Comparison of ENCODE assay signal across 20 mouse cellular contexts in the genomic region with DNA sequence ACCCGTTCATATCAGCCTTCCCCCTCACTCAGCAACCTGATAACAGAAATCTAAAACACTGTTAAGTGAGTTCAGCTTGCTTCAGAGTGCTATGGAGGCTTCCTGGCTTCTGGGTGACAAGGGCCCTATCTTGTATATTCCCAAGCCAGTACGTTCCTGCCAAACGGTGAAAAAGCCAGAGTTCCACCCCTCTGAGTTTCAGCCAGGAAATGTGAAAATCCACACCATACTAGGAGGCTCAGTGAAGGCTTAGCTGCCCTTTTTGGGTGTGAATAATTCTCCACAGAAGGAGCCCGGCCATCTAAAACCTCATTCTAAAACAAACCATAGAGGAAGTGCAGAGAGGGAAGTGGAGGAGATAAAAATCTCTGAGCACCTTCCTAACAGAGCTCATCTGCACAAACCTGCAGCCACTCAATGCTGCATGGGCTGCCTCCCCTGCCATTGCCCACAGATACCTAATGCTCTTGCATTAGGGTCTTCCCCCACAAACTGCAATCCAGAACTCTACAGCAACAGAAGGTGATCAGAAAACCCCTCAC. TPM values are rescaled to one million over a fixed set of nuclear protein-coding genes. Genes with fewer than 3 reads are reported as not detected.
DNase-seq lines count a peak whose midpoint lies in the region; ATAC-seq and TF ChIP-seq lines count a peak whose summit lies in the region.
"Had no signal": no experiment of that assay in that cellular context is flagged by ENCODE, and none has a peak within 500 bp of the region (broad histone marks: within the 10 kb centered on the region; RNA-seq: fewer than 3 reads in every experiment).

No protein-coding gene starts in this region.

- no peak overlapping the region for H3K4me3 ChIP-seq in thymus, adult 2 months (ENCODE audit: control insufficient read depth, insufficient read depth, low read length)
- H3K4me3 ChIP-seq: forebrain, embryonic 15.5 days; gastrocnemius, adult 2 months; heart, embryonic 15.5 days; limb, embryonic 10.5 days; liver, embryonic 13.5 days; neural tube, embryonic 12.5 days had no signal

- intact Hi-C loops in heart, postnatal 36 days (cut with DNase I), result no loop called here
- intact Hi-C loops in left cerebral cortex, postnatal 25 days (cut with DNase I), result no loop called here

- no peak for TF ChIP-seq CTCF in thymus, adult 2 months (IDR thresholded peaks at IDR 0.05; ENCODE audit: borderline replicate concordance, control insufficient read depth, extremely low read depth, insufficient read depth, low read length, poor library complexity)

- H3K4me1 ChIP-seq in thymus, adult 2 months (replicated peaks; ENCODE audit: control insufficient read depth, insufficient read depth, low read length), result peaks cover 27% of the 10 kb centered on the region
- H3K4me1 ChIP-seq: forebrain, embryonic 15.5 days; limb, embryonic 10.5 days; neural tube, embryonic 12.5 days had no signal

- no peaks in the 10 kb centered on the region for H3K27me3 ChIP-seq in thymus, adult 2 months (ENCODE audit: control insufficient read depth, insufficient read depth, low read length)
- H3K27me3 ChIP-seq: forebrain, embryonic 15.5 days; heart, embryonic 15.5 days; liver, embryonic 13.5 days; neural tube, embryonic 12.5 days had no signal

- WGBS in thymus, adult 2 months, result 5% methylated on average over 4 of the region's 4 CpGs

- peak; percentile 25 for DNase-seq in heart, adult 8-10 months (ENCODE audit: low spot score)
- no peak for DNase-seq in heart, postnatal 36 days
- no peak for DNase-seq in thymus, adult 2 months
- DNase-seq in thymus, postnatal 10 days (ENCODE audit: low spot score in 2 of 2), result no peak
- no peak for DNase-seq in left cerebral cortex, postnatal 25 days (ENCODE audit: low spot score in 2 of 2)
- no peak for DNase-seq in adrenal gland, adult 2 months
- no peak for DNase-seq in kidney, adult 18-20 months
- DNase-seq: B cell, adult 2 months; cerebellum, adult 2 months; gastrocnemius, adult 2 months; kidney, adult 11 months; kidney, postnatal 36 days; liver, embryonic 13.5 days; lung, postnatal 4 days had no signal

- TF ChIP-seq POLR2A in thymus, adult 2 months (IDR thresholded peaks at IDR 0.05; ENCODE audit: control insufficient read depth, extremely low read depth, insufficient read depth, low read length, poor library complexity), result no peak

- H3K36me3 ChIP-seq in thymus, adult 2 months (ENCODE audit: control insufficient read depth, insufficient read depth, low read length), result no peaks in the 10 kb centered on the region
- H3K36me3 ChIP-seq: forebrain, embryonic 15.5 days; limb, embryonic 10.5 days; neural tube, embryonic 12.5 days had no signal

- ATAC-seq in granulocyte monocyte progenitor cell, adult 5-6 weeks (replicated peaks; ENCODE audit: poor library complexity, severe bottlenecking), result peak; percentile 67
- ATAC-seq: forebrain, embryonic 15.5 days; midbrain, embryonic 16.5 days had no signal

- peak overlapping the region; percentile 84 for H3K27ac ChIP-seq in thymus, adult 2 months (ENCODE audit: control insufficient read depth, insufficient read depth, low read length)
- H3K27ac ChIP-seq: forebrain, embryonic 15.5 days; gastrocnemius, adult 2 months; heart, embryonic 15.5 days; limb, embryonic 10.5 days; liver, embryonic 13.5 days; neural tube, embryonic 12.5 days had no signal

RNA-seq across cellular contexts. Expression of a gene that starts 49.5 kb away (rescaled TPM):
- total RNA-seq in heart, adult 8-10 months (2022), result 1 to 10 TPM; 5.6 to 9.5 (median 6.8) TPM
- total RNA-seq in heart, postnatal 36 days (2021), result 10 to 100 TPM; 10.2 to 11.3 TPM
- 17.8 and 19.3 TPM in 2 replicates for polyA plus RNA-seq in thymus, adult 2 months (2012; rRNA removed)
- 119 and 145 TPM in 2 replicates for total RNA-seq in granulocyte monocyte progenitor cell, adult 5-6 weeks (2014; fragmentation: Nextera tagmentation)
- total RNA-seq in granulocyte monocyte progenitor cell, adult 5-6 weeks (2017), result 130 and 135 TPM in 2 replicates
- 1 to 10 TPM; 4.1 to 5.2 TPM for total RNA-seq in left cerebral cortex, postnatal 25 days (2021)
- 10 to 100 TPM; 53.7 to 60.7 TPM for total RNA-seq in adrenal gland, adult 2 months (2021)
- 9.5 and 12.8 TPM in 2 replicates for polyA plus RNA-seq in adrenal gland, adult 2 months (2012; rRNA removed)

Comparison
In these comparisons a context has a peak if more than half of its experiments do, and no peak if none do; other contexts are left out.
1. RNA of a gene that starts 49.5 kb away (total RNA-seq): 119 to 145 TPM in granulocyte monocyte progenitor cell, adult 5-6 weeks and 53.7 to 60.7 TPM in adrenal gland, adult 2 months; 10.2 to 11.3 TPM in heart, postnatal 36 days, 5.6 to 9.5 TPM in heart, adult 8-10 months and 4.1 to 5.2 TPM in left cerebral cortex, postnatal 25 days; every median in the first group is over 4 times any median in the second.